Mouse (Mus musculus) A20 (cell line): ENCODE measurements at regions not wholly inside any gene's neighbourhood (a gene's known extent, or its start where the extent isn't known, plus 50 kb on each side); places are given as distances from the start of the nearest gene placed in this dataset.

Source experiments
- DNase-seq: peaks from one replicate; pipeline ENCODE4 v3.0.0-alpha.2; 2011; ENCODE audit warnings: low read depth, low spot score

DNA sequence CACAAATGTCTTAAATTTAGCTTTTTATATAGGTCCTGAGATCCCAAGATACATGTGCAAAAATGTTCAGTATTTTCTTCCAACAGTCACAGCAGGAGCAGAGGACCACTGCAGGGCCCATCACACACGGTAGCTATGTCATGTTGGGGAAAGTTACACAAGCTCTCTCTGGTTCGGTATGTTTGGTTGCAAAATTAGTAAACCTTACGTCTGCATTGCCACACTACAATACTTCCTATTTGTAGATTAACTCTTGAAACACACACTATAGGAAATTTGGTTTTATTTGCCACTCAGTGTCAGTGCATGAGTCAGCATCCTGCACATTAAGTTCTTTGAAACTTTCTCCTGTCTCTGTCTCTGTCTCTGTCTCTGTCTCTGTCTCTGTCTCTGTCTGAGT lies 82.0 kb downstream of the Cth start:
- DNase-seq, result no peak

DNA sequence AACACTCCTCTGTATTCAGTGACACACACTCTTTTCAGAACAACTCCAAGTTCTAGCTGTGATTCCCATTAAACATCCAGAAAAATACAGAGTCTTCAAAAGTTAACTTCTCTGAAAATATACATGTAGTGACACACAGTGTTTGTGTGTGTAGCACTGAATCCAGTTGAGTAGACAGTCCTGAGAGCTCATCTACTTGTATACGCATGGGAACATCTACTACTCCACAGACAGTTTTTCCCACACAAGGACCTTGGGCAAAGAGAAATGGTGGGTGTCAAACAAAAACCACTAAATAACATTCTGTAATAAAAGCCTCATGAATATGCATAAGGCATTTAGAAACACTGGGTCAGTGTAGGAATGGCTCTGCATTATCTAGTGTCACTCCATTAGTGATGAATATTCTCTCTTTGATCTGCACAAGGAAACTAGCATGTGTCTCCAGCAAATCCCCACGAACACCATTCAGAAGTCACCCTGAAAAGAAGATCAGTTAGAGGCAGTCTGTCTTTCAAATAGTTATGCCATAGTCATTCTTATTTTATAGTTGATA lies 83.6 kb downstream of the Cth start:
- DNase-seq, result no peak

DNA sequence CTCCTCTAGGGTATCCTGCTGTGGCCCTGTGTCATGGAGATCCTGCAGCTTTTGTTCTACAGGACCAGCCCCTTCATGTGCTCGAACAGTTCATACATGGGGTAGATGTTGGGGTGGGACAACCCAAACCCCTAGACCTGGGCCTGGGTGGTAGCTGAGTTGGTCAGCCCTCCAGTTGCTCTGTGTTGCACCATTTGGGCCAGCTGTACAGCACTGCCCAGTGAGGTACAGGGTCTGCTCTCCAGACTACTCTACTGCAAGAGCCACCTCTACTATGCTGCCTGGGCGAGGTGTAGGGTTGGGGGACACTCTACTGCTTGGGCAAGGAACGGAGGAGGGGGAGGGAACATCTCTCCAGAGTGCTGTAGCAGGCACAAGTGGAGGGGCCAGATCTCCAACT lies 120.6 kb downstream of the Cth start:
- no peak for DNase-seq

- peak; percentile 73 for DNase-seq
These were observed 121.5 kb downstream of the Cth start for GRCm38 (mm10) chr3:157803356-157803755.

DNA sequence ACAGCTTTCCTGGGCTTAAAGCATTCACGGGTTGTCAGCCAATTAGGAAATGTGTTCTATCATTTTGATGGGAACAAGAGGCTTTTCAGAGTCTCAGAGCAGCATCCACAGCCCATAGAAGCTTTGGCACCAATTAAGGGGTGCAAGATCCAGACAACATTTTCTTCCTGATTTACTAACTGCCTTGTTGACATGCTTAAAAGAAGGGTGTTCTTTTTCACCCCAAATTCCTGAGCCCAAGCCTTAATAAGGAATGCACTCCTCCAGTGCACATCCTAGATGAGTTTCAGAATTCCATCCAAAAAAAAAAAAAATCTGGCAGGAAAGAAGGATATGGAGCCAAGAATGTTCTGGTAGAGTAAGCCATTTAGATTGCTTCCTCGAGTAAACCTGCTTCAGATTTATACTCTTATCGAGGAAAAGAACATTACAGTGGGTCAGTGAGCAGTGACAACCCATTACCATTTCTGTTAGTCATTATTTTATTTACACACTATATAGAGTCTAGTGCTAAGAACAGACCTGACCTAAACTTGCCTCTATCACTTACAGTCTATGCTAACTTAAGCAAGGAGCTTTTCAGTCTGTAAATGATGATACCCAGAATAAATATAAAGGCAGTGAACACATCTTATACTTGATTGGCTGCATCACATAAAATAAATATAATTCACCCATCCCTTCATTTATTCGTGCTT lies 137.2 kb downstream of the Cth start:
- DNase-seq, result no peak

- no peak for DNase-seq
These were observed 143.8 kb downstream of the Cth start for GRCm38 (mm10) chr3:157781071-157781470.

- DNase-seq, result no peak
These were observed 147.1 kb downstream of the Cth start for GRCm38 (mm10) chr3:157777779-157778178.

DNA sequence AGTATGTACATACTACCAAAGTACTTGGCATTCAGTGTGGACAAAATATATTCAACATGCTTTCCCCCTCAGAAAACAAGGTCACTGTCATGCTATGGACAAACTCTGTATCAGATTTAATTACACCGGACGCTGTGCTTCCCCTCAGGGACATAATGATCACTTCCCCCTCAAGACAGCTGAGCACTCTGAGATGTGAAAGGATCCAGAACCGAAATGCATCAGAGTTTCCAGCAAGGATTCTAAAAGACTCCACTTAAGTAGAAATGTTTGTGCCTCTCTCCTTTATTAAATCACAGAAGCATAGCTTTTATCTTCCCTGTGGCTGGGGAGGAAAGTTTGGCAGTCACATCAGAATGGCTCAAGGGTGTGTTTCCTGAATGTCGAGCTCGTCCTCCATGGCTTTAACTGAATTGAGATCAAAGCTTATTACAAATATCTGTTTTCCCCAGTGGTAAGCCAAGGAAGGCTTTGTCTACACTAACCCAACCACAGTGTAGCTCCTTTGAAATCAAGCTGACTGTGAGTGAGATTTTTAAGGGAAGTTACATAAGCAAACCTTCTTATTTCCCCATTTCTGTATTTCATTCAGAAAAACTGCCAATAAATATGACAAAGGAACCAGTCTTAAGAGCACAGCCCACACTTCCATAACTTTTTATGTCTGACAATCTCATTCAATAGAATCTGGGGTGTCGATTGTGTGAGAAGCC lies 161.2 kb downstream of the Cth start:
- DNase-seq, result peak; percentile 14

DNA sequence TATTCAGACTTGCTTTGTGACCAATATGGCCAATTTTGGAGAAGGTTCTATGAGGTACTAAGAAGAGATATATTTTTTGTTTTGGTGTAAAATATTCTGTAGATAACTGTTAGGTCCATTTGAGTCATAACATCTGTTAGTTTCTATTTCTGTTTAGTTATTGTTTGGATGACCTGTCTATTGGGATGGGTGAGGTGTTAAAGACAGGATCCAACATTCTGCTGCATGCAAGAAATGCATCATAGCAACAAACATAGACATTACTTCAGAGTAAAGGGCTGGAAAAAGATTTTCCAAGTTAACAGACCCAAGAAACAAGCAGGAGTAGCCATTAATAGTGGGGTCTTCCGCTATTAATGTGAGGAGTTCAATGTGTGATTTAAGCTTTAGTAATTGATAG lies 165.0 kb downstream of the Cth start:
- DNase-seq, result no peak

GRCm38 (mm10) chr3:157754826-157755225 lies 170.1 kb downstream of the Cth start:
- no peak for DNase-seq

GRCm38 (mm10) chr3:157750266-157750665 lies 174.6 kb downstream of the Cth start:
- no peak for DNase-seq

GRCm38 (mm10) chr3:157748395-157749037 lies 176.4 kb downstream of the Cth start:
- no peak for DNase-seq

DNA sequence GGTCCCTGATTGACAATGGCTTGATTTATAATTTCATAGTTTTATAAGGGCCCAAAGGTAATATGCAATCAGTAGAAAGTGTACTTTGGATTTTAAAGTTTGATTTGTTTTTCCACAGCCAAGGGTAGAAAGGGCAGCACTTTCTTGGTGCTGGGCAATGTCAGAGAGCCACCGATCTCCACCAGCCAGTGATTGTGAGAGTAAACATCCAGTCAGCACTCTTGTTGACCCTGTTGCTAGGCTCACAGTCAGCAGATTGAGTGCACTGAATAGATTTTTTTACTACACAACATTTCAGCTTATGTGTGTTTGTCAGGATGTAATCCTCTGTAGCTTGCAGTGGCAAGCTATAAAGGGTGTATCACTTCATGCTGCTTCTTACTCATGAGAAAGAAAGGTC lies 176.3 kb downstream of the Ptger3 start:
- DNase-seq, result no peak

GRCm38 (mm10) chr3:157739628-157740294 lies 173.1 kb downstream of the Ptger3 start:
- DNase-seq, result no peak

DNA sequence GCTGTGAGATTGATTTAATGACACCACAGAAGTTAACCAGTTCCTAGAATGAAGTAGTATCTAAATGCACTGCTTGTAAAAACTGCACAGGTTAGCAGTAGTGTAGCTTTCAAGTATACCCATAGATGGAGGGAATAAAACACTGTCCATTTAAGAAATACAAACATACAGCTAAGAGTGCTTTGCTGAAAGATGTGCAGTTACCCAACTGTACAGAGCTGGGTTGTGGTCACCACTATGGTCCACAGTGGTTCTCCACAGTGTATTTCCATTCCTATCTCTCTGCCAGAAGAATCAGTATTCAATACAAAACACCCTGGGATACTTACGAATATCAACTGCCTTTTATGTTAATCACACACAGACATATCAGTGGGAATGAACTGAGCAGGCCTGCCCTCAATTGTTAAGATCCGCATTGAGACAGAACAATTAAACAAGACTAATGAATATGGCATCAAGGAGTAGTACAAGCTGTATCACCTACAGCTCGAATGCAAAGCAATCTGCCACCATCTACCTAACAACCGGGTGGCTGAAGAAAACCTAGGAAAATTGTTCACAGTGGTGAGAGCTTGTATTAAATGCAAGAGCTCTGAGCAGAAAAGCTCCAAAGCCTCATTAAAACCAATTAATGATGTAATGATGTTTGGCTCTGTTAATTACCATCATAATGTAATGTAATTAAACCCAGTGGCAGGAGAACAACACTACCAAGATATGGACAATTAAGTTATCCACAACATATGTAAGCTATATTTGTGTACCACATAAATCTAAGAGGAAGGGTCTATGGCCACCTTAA lies 165.6 kb downstream of the Ptger3 start:
- no peak for DNase-seq

DNA sequence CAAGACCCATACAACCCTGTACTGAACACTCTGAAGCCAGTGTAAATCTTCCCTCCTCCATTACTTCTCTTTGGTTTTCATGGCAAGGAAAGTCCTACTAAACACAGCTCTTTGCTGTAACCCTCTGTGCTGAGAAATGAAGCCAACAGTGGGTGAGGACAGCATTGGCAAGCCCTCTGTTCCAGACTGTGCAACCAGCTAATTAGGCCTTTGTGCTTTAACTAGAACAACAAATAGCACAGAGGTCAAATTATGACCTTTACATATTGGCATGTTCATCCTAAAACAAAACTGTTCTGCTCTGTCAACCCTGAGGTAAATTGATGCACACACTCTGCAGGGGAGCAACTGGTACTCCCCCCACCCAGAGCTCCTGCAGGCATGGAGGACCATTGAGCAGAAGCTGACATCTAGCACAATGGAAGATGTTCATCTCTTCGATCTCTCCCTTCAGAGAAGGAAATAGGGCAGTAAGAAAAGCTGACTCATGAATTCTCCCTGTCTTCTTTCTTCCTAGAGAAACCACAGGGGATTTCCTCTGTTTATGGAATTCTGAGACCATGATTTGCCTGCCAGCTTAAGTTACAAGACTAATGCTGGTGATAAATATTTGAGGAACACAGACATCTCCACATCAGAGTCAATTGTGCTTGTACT lies 163.1 kb downstream of the Ptger3 start:
- no peak for DNase-seq

GRCm38 (mm10) chr3:157724542-157724941 lies 157.8 kb downstream of the Ptger3 start:
- DNase-seq, result no peak

DNA sequence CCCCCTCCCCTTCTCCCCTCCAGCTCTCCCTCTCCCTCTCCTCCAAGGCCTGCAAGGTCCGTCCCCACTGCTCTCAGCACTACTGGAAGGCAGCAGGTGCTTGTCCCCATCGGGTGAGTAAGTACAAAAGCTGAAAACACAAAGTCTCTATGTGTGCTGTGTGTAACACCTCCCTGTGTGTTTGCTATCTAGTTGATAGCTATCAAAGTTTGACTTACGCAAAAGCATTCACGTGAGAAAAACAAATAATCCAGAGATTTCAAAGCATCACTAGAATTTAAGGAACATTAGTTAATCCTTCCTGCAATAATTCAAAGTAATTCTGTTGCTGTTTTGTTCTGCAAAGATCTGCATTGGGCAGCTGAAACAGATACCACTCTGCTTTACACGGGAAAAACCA lies 156.5 kb downstream of the Ptger3 start:
- no peak for DNase-seq

DNA sequence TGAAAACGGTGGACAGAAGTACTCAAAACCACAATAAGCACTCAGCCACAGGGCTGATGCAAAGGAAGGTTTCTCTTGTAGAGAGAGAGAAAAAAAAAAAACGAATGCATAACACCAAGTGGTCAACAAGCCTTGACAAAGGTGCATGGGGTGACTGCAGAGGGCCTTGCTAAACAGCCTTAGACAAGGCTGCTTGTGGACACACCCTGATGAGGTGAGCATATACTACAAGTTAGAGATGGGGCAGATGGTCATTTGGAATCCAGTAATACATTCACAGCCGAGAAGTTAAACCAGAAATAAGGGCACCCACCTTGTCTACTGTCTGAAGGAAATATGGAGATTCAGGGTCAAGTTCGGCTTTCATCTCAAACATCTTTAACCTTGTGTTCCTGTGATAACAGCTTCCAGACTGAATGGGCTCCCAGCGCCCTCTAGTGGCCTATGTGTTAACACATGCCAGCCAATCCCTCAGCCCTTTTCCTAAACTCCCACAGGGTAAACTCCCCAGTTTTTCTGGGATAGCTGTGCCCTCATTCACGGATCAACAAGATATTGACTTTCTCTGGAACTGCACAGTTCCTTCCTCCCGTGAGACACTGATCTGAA lies 150.7 kb downstream of the Ptger3 start:
- peak; percentile 66 for DNase-seq

DNA sequence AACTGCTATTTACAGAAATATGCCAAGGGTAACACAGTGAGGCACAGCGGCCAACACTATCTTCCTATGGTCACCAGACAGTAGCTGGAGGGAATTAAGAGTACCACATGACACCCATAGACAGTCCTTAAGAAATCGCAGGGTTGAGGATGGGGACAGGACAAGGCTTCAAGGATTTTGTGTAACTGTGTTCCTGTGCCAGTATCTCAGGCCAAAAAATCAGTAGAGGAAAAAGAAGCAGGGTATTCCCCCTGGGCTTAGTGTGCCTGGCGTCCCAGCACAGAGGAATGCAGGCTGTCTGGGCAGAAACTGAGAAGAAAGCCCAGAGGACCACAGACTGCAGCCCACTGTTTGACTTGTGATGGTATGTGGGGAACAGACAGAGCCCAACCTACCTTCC lies 147.3 kb downstream of the Ptger3 start:
- no peak for DNase-seq
